Mouse (Mus musculus) heart, embryonic 15.5 days (tissue): ENCODE measurements around the gene Tmem132d. TPM values are rescaled to one million over a fixed set of nuclear protein-coding genes. Genes with fewer than 3 reads are reported as not detected.

Experiments
- ATAC-seq: fragments of 200-750 bp; cut with Nextera tagmentation; replicated peaks from 2 replicates; pipeline ENCODE4 v1.8.0; 2017; ENCODE audit warnings: low read depth, moderate TSS enrichment; ENCODE audit not compliant: insufficient number of reproducible peaks, insufficient read depth, low FRiP score
- H3K27ac ChIP-seq: fragments of 300-500 bp; sonication (generic); 2 replicates; pipeline ENCODE4 v1.5.1; 2015; ENCODE audit warnings: mild to moderate bottlenecking, inconsistent platforms
- H3K27me3 ChIP-seq: fragments of 300-500 bp; sonication (generic); 2 replicates; pipeline ENCODE4 v1.6.1; 2015; ENCODE audit warnings: inconsistent platforms
- H3K36me3 ChIP-seq: fragments of 300-500 bp; sonication (generic); 2 replicates; pipeline ENCODE4 v1.6.1; 2015; ENCODE audit warnings: mild to moderate bottlenecking, inconsistent platforms
- H3K4me1 ChIP-seq: fragments of 300-500 bp; sonication (generic); replicated peaks from 2 replicates; pipeline ENCODE4 v1.6.1; 2015; ENCODE audit warnings: inconsistent platforms
- H3K4me2 ChIP-seq: fragments of 300-500 bp; sonication (generic); 2 replicates; pipeline ENCODE4 v1.6.1; 2015; ENCODE audit warnings: inconsistent platforms, mild to moderate bottlenecking, moderate library complexity
- H3K4me3 ChIP-seq: fragments of 300-500 bp; sonication (generic); 2 replicates; pipeline ENCODE4 v1.5.1; 2015; ENCODE audit warnings: mild to moderate bottlenecking, inconsistent platforms
- H3K9ac ChIP-seq: fragments of 300-500 bp; sonication (generic); 2 replicates; pipeline ENCODE4 v1.6.1; 2015; ENCODE audit warnings: mild to moderate bottlenecking, inconsistent platforms
- H3K9me3 ChIP-seq: fragments of 300-500 bp; sonication (generic); replicated peaks from 2 replicates; pipeline ENCODE4 v1.6.1; 2016; ENCODE audit warnings: inconsistent platforms
- WGBS: fragments of 180-500 bp; shearing (Covaris S2); methylation state at CpG from one replicate; pipeline ENCODE4 v1.1.7; 2015; ENCODE audit warnings: mixed read lengths; 5-methylcytosine and 5-hydroxymethylcytosine counted together
- polyA plus RNA-seq: library from polyadenylated mRNA; unstranded; fragments of >200 nt; fragmentation: Nextera tagmentation; extraction: Ambion mirVana; gene quantifications from 2 replicates; pipeline ENCODE4 v1.2.1, GENCODE M21; 2015

The Tmem132d gene
- polyA plus RNA-seq, result 0.09 and 0.24 TPM in 2 replicates

GRCm38 (mm10) chr5:128432916-128433315 is at the start of gene Tmem132d:
Gene Tmem132d, minus strand, starts transcription at chr5:128433077.
- H3K9ac ChIP-seq, result no peak within 1 kb of the TSS
- ATAC-seq, result no peak
- H3K36me3 ChIP-seq, result no peaks in the 10 kb centered on the region
- peaks cover 60% of the 10 kb centered on the region for H3K27me3 ChIP-seq
- WGBS, result 2% methylated on average over 31 of the region's 40 CpGs
- H3K4me2 ChIP-seq, result peak within 1 kb of the TSS; percentile 43
- H3K9me3 ChIP-seq, result no peaks in the 10 kb centered on the region
- H3K4me1 ChIP-seq, result no peaks in the 10 kb centered on the region
- H3K27ac ChIP-seq, result no peak within 1 kb of the TSS
- peak within 1 kb of the TSS; percentile 31 for H3K4me3 ChIP-seq

GRCm38 (mm10) chr5:128480816-128481215 is 47.9 kb upstream of the Tmem132d start:
- Histone ChIP-seq H3K4me2 (no peak overlapping the region), H3K27me3 (peaks cover 29% of the 10 kb centered on the region), H3K36me3 (no peaks in the 10 kb centered on the region), H3K9ac (no peak overlapping the region), H3K4me1 (no peaks in the 10 kb centered on the region; the same call in 1 of the 2 replicates), H3K4me3 (no peak overlapping the region), H3K27ac (no peak overlapping the region), H3K9me3 (no peaks in the 10 kb centered on the region)
- WGBS, result 70% methylated on average over 6 of the region's 6 CpGs
- no peak for ATAC-seq

DNA sequence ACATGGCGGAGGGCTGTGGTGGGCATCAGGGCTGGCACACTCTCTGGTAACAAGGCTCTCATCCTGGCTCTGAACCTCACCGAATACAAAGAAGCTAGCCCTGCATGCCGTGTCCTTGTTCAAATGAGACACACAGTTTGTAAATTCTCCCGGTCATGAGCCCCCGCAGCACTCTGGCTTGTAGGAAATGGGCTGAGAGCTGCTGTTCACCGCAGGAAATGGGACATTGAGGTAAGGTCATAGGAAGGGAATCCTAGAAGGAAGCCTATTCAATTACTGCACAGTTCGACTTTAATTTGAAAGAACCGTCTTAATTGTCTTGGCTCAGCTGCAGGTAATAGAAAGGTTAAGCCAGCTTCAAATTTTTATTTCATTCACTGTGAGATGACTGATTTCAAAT is 42.5 kb upstream of the Tmem132d start:
- Histone ChIP-seq H3K27ac (no peak overlapping the region), H3K4me3 (no peak overlapping the region), H3K36me3 (no peaks in the 10 kb centered on the region), H3K9me3 (no peaks in the 10 kb centered on the region), H3K4me1 (no peaks in the 10 kb centered on the region), H3K27me3 (no peaks in the 10 kb centered on the region), H3K9ac (no peak overlapping the region), H3K4me2 (no peak overlapping the region)
- WGBS, result 77% methylated on average over 8 of the region's 8 CpGs
- ATAC-seq, result no peak

DNA sequence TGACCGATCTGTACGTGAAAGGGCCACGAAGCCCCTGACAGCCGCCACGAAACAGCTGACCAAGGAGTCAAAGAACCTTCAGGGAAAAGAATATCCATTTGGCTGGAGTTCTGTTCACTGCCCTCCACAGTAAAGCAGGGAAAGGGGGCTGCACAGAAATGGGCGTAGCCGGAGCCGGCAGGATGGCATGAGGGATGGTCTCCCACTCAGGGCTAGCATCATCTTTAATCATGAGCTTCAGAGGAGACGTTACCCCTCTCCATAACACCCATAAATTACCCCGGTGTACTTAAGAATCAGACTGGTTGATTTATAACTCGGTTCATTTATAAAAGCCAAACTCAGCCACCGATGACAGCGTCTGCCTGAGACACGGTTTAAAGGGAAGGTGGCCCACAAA is 36.9 kb upstream of the Tmem132d start:
- Histone ChIP-seq H3K9me3 (no peaks in the 10 kb centered on the region), H3K27ac (no peak overlapping the region), H3K27me3 (no peaks in the 10 kb centered on the region), H3K4me1 (no peaks in the 10 kb centered on the region), H3K4me2 (no peak overlapping the region), H3K9ac (no peak overlapping the region), H3K4me3 (no peak overlapping the region), H3K36me3 (no peaks in the 10 kb centered on the region)
- WGBS, result 69% methylated on average over 14 of the region's 14 CpGs
- ATAC-seq, result no peak

GRCm38 (mm10) chr5:128464514-128464913 is 31.6 kb upstream of the Tmem132d start:
- Histone ChIP-seq H3K4me1 (no peaks in the 10 kb centered on the region), H3K9me3 (no peaks in the 10 kb centered on the region), H3K4me2 (no peak overlapping the region), H3K36me3 (no peaks in the 10 kb centered on the region), H3K4me3 (no peak overlapping the region), H3K27me3 (no peaks in the 10 kb centered on the region), H3K9ac (no peak overlapping the region), H3K27ac (no peak overlapping the region)
- no peak for ATAC-seq
- WGBS, result 6% methylated on average over 9 of the region's 9 CpGs

DNA sequence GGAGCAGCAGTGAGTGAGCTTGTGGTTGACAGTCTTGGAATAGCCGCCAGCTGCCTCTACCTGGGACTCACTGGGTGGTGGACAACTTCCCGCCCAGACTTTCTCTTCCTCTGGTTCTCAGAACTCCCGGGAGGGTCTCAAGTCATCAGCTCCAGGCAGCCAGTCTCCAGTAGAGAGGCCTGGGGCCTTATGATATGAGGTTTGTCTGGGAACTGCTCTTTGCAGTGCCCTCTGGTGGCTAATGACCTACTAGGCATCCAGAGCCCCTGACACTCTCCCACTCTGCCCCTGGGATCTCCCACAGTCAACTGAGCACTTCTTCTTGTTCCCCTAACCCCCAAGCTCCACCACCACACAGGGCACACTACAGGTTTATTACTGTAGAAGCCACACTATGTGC is 27.7 kb upstream of the Tmem132d start:
- no peak for ATAC-seq
- Histone ChIP-seq H3K27me3 (no peaks in the 10 kb centered on the region), H3K27ac (no peak overlapping the region), H3K36me3 (no peaks in the 10 kb centered on the region), H3K4me2 (no peak overlapping the region), H3K4me3 (no peak overlapping the region), H3K9me3 (no peaks in the 10 kb centered on the region), H3K4me1 (no peaks in the 10 kb centered on the region), H3K9ac (no peak overlapping the region)
- 37% methylated on average over 3 of the region's 3 CpGs for WGBS

GRCm38 (mm10) chr5:128455732-128456131 is 22.9 kb upstream of the Tmem132d start:
- Histone ChIP-seq H3K4me2 (no peak overlapping the region), H3K9me3 (no peaks in the 10 kb centered on the region), H3K36me3 (no peaks in the 10 kb centered on the region), H3K27me3 (no peaks in the 10 kb centered on the region), H3K27ac (no peak overlapping the region), H3K4me3 (no peak overlapping the region), H3K9ac (no peak overlapping the region), H3K4me1 (no peaks in the 10 kb centered on the region)
- ATAC-seq, result no peak
- 62% methylated on average over 12 of the region's 12 CpGs for WGBS

DNA sequence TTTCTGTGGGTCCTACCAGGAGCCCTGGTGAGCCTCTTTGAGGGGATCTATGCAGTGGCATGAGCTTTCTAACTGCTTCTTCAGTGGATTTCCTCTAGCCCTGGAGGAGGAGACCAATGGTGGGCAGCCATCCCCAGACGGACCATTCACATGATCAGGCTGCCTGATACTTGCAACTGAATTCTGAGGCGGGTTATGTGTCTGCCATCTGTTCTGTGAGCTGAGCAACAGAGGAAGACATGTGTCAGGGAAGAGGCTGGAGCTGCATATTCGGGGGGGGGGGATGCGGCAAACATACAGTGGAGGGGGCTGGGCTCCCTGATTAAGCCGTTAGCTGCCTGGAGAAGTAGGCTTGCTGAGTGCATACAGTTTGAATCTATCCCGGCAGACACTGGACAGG is 19.3 kb upstream of the Tmem132d start:
- H3K9me3 ChIP-seq, result no peaks in the 10 kb centered on the region
- no peaks in the 10 kb centered on the region for H3K4me1 ChIP-seq
- 39% methylated on average over 6 of the region's 6 CpGs for whole genome bisulfite sequencing
- H3K4me2 ChIP-seq, result no peak overlapping the region
- no peak overlapping the region for H3K27ac ChIP-seq
- H3K36me3 ChIP-seq, result no peaks in the 10 kb centered on the region
- H3K27me3 ChIP-seq, result no peaks in the 10 kb centered on the region
- no peak overlapping the region for H3K4me3 ChIP-seq
- H3K9ac ChIP-seq, result no peak overlapping the region
- ATAC-seq, result no peak

- no peak overlapping the region for H3K27ac ChIP-seq
- ATAC-seq, result no peak
- WGBS, result 69% methylated on average over 3 of the region's 3 CpGs
- no peaks in the 10 kb centered on the region for H3K4me1 ChIP-seq
- no peak overlapping the region for H3K4me2 ChIP-seq
- H3K27me3 ChIP-seq, result peaks cover 3% of the 10 kb centered on the region
- H3K9ac ChIP-seq, result no peak overlapping the region
- H3K4me3 ChIP-seq, result no peak overlapping the region
- H3K9me3 ChIP-seq, result no peaks in the 10 kb centered on the region
- H3K36me3 ChIP-seq, result no peaks in the 10 kb centered on the region
Observed at GRCm38 (mm10) chr5:128450808-128451207, 17.9 kb upstream of the Tmem132d start.

DNA sequence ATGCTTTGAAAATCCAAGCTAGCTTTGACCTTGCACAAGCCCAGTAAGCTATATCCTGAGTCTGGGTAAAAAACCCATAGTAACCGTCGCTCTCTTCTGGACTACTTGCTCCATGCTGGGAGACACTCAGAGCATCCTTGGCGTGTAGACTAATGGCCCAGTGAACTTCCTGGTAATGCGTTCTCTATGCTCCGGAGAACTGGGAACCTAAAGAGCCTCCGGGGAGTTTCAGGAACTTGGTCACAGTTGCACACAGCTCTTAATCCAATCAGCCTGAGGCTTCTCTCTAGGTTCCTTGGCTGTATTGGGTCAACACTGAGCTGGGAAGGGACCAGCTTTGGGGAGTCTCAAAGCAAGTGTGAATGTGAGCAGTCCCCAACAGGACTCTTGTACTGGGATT is 12.0 kb upstream of the Tmem132d start:
- WGBS, result 18% methylated on average over 6 of the region's 6 CpGs
- Histone ChIP-seq H3K4me1 (no peaks in the 10 kb centered on the region), H3K36me3 (no peaks in the 10 kb centered on the region), H3K27ac (no peak overlapping the region), H3K4me3 (no peak overlapping the region), H3K4me2 (no peak overlapping the region), H3K27me3 (peaks cover 46% of the 10 kb centered on the region), H3K9me3 (no peaks in the 10 kb centered on the region), H3K9ac (no peak overlapping the region)
- ATAC-seq, result no peak

DNA sequence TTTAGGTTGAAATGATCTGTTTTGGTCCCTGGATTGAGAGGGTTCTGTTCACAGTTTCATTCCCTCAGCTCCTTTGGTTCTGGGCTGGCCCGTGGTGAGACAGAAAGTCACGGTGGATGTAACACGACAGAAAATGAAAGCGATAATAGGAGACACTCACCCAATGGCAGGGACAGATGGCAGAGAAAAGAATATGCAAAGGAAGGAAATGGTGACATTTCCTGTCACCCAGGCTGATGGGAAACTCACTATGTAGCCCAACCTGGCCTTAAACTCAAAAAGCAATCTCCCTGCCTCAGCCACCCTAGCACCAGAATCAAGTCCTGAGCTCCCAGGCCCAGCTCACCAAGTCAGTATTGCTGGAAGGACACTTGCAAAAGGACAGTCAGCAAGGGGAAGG is 11.0 kb upstream of the Tmem132d start:
- Histone ChIP-seq H3K9me3 (no peaks in the 10 kb centered on the region), H3K27me3 (peaks cover 55% of the 10 kb centered on the region), H3K27ac (no peak overlapping the region), H3K4me3 (no peak overlapping the region), H3K4me2 (peak overlapping the region; percentile 15; the same call in 1 of the 2 replicates), H3K4me1 (no peaks in the 10 kb centered on the region), H3K36me3 (no peaks in the 10 kb centered on the region), H3K9ac (no peak overlapping the region)
- 28% methylated on average over 4 of the region's 4 CpGs for WGBS
- ATAC-seq, result no peak

DNA sequence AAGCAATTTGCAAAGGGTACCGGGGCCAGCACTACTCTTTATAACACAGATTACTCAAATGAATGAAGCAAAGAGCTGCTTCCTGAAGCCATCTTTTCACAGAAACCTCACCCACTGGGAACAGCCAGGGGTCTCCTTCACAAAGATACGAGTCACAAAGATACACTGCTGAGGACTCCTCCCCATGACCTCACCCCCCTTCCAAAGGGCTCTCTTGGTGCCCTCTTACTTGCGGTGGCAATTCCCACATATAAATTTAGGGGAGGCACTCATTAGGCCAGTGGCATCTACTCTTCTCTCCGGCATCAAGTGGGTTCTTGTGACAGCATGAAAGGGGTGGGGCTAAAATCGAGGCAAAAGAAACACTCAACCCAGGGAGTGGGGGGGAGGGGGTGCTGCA is 8.2 kb upstream of the Tmem132d start:
- Histone ChIP-seq H3K4me1 (no peaks in the 10 kb centered on the region), H3K36me3 (no peaks in the 10 kb centered on the region), H3K9ac (no peak overlapping the region), H3K4me2 (no peak overlapping the region), H3K27ac (no peak overlapping the region), H3K27me3 (peaks cover 79% of the 10 kb centered on the region), H3K9me3 (no peaks in the 10 kb centered on the region), H3K4me3 (no peak overlapping the region)
- no peak for ATAC-seq
- 16% methylated on average over 5 of the region's 5 CpGs for WGBS
